Mouse (Mus musculus) intestine, postnatal 0 days (tissue): Measurements from ENCODE around the gene Cd22. TPM values are rescaled to one million over a fixed set of nuclear protein-coding genes. Genes with fewer than 3 reads are reported as not detected.

ENCODE experiments used
- ATAC-seq: fragments of 200-750 bp; cut with Nextera tagmentation; 2 replicates; pipeline ENCODE4 v1.8.0; 2017; ENCODE audit warnings: mild to moderate bottlenecking, moderate TSS enrichment, moderate library complexity
- H3K27ac ChIP-seq: fragments of 300-500 bp; sonication (generic); 2 replicates; pipeline ENCODE4 v1.5.1; 2014; ENCODE audit warnings: mild to moderate bottlenecking, low read depth, low read length, moderate library complexity
- H3K27me3 ChIP-seq: fragments of 300-500 bp; sonication (generic); replicated peaks from 2 replicates; pipeline ENCODE4 v1.6.1; 2014; ENCODE audit warnings: low read length, mixed read lengths; ENCODE audit not compliant: control insufficient read depth, insufficient read depth
- H3K36me3 ChIP-seq: fragments of 300-500 bp; sonication (generic); 2 replicates; pipeline ENCODE4 v1.6.1; 2014; ENCODE audit warnings: mild to moderate bottlenecking, moderate library complexity; ENCODE audit not compliant: control insufficient read depth, insufficient read depth
- H3K4me1 ChIP-seq: fragments of 300-500 bp; sonication (generic); replicated peaks from 2 replicates; pipeline ENCODE4 v1.6.1; 2014; ENCODE audit warnings: antibody characterized with exemption, low read length, mixed read lengths; ENCODE audit not compliant: control insufficient read depth, insufficient read depth
- H3K4me2 ChIP-seq: fragments of 300-500 bp; sonication (generic); replicated peaks from 2 replicates; pipeline ENCODE4 v1.6.1; 2014; ENCODE audit warnings: low read depth, mild to moderate bottlenecking, moderate library complexity
- H3K4me3 ChIP-seq: fragments of 300-500 bp; sonication (generic); 2 replicates; pipeline ENCODE4 v1.5.1; 2014; ENCODE audit warnings: low read depth, low read length
- H3K9ac ChIP-seq: fragments of 300-500 bp; sonication (generic); 2 replicates; pipeline ENCODE4 v1.6.1; 2014; ENCODE audit warnings: mild to moderate bottlenecking, low read depth, low read length
- H3K9me3 ChIP-seq: fragments of 300-500 bp; sonication (generic); 2 replicates; pipeline ENCODE4 v1.6.1; 2016; ENCODE audit warnings: mixed run types; ENCODE audit not compliant: control insufficient read depth
- CTCF ChIP-seq: sonication (generic); IDR thresholded peaks from 2 replicates; pipeline ENCODE4 v1.5.1; 2016; ENCODE audit warnings: low read depth, mild to moderate bottlenecking, control low read depth, antibody characterized with exemption, moderate library complexity
- WGBS: fragments of 180-500 bp; shearing (Covaris S2); extraction: QIAGEN DNeasy Blood & Tissue Kit; methylation state at CpG from one replicate; pipeline ENCODE4 v1.1.7; 2014; 5-methylcytosine and 5-hydroxymethylcytosine counted together
- polyA plus RNA-seq: library from polyadenylated mRNA; unstranded; fragments of >200 nt; fragmentation: Nextera tagmentation; extraction: Ambion mirVana; gene quantifications from 2 replicates; pipeline ENCODE4 v1.2.1, GENCODE M21; 2015

The Cd22 gene
- polyA plus RNA-seq, 1 experiment from 2014 or later: 0.27 TPM

GRCm38 (mm10) chr7:30820854-30821445, 59.2 kb downstream of the Cd22 start:
- ATAC-seq: no peak
- peak overlapping the region; percentile 24; the same call in 1 of the 2 replicates for H3K4me2 ChIP-seq
- no peaks in the 10 kb centered on the region for H3K9me3 ChIP-seq

GRCm38 (mm10) chr7:30820131-30820530, 60.0 kb downstream of the Cd22 start:
- Histone ChIP-seq H3K4me3 (no peak overlapping the region), H3K4me1 (no peaks in the 10 kb centered on the region), H3K9ac (no peak overlapping the region), H3K36me3 (no peaks in the 10 kb centered on the region), H3K4me2 (peak overlapping the region; percentile 24; the same call in 1 of the 2 replicates), H3K9me3 (no peaks in the 10 kb centered on the region), H3K27ac (no peak overlapping the region), H3K27me3 (no peaks in the 10 kb centered on the region)
- ATAC-seq: peak; percentile 14; the same call in 1 of the 2 replicates
- no peak for TF ChIP-seq CTCF
- WGBS: 32% methylated on average over 6 of the region's 6 CpGs

More at GRCm38 (mm10) chr7:30820854-30821445, 59.2 kb downstream of the Cd22 start:
- 46% methylated on average over 7 of the region's 7 CpGs for WGBS
- H3K9ac ChIP-seq: no peak overlapping the region
- no peaks in the 10 kb centered on the region for H3K27me3 ChIP-seq
- TF ChIP-seq CTCF: no peak
- no peaks in the 10 kb centered on the region for H3K4me1 ChIP-seq
- no peak overlapping the region for H3K27ac ChIP-seq
- no peak overlapping the region for H3K4me3 ChIP-seq
- no peaks in the 10 kb centered on the region for H3K36me3 ChIP-seq

Other genes with a start within 250 kb of the Cd22 start
- gene Etv2, start 244.5 kb downstream of the Cd22 start, polyA plus RNA-seq: not detected in 2 replicates
- gene Rbm42, start 230.0 kb downstream of the Cd22 start, polyA plus RNA-seq: 87.8 and 88.9 TPM in 2 replicates
- 38.3 and 38.7 TPM in 2 replicates for gene Haus5, start 215.3 kb downstream of the Cd22 start, polyA plus RNA-seq
- gene Pmis2, start 208.7 kb downstream of the Cd22 start, polyA plus RNA-seq: not detected in 2 replicates
- gene 2200002J24Rik, start 181.4 kb downstream of the Cd22 start, polyA plus RNA-seq: 4.6 and 6.0 TPM in 2 replicates
- 0.35 and 0.80 TPM in 2 replicates for gene Atp4a, start 168.1 kb downstream of the Cd22 start, polyA plus RNA-seq
- 158 and 161 TPM in 2 replicates for gene Tmem147, start 150.8 kb downstream of the Cd22 start, polyA plus RNA-seq
- gene Gapdhs, start 136.7 kb downstream of the Cd22 start, polyA plus RNA-seq: not detected in 2 replicates
- 2.7 and 2.9 TPM in 2 replicates for gene Sbsn, start 128.9 kb downstream of the Cd22 start, polyA plus RNA-seq
- 27.8 and 28.2 TPM in 2 replicates for gene Dmkn, start 116.6 kb downstream of the Cd22 start, polyA plus RNA-seq
- gene Krtdap, start 92.4 kb downstream of the Cd22 start, polyA plus RNA-seq: 4.1 and 4.8 TPM in 2 replicates
- gene Ffar2, start 56.6 kb downstream of the Cd22 start, polyA plus RNA-seq: 12.5 and 12.6 TPM in 2 replicates
- 0.21 and 0.47 TPM in 2 replicates for gene Ffar3, start 24.2 kb downstream of the Cd22 start, polyA plus RNA-seq
- gene Ffar1, start 18.8 kb downstream of the Cd22 start, polyA plus RNA-seq: 0.13 and 0.21 TPM in 2 replicates
- gene Mag, start 34.5 kb upstream of the Cd22 start, polyA plus RNA-seq: 0.18 and 0.31 TPM in 2 replicates
- not detected in 2 replicates for gene Hamp2, start 44.3 kb upstream of the Cd22 start, polyA plus RNA-seq
- gene Hamp, start 63.7 kb upstream of the Cd22 start, polyA plus RNA-seq: 0.43 TPM in 1 of 2 replicates, not detected in the other
- 13.3 and 15.0 TPM in 2 replicates for gene Usf2, start 76.5 kb upstream of the Cd22 start, polyA plus RNA-seq
- 110 and 118 TPM in 2 replicates for gene Lsr, start 93.1 kb upstream of the Cd22 start, polyA plus RNA-seq
- gene Fam187b, start 93.4 kb upstream of the Cd22 start, polyA plus RNA-seq: 10.4 and 12.0 TPM in 2 replicates
- 18.2 and 19.3 TPM in 2 replicates for gene Fxyd5, start 162.1 kb upstream of the Cd22 start, polyA plus RNA-seq
- 15.2 and 16.2 TPM in 2 replicates for gene Fxyd7, start 171.1 kb upstream of the Cd22 start, polyA plus RNA-seq
- 78.9 and 83.1 TPM in 2 replicates for gene Fxyd1, start 176.9 kb upstream of the Cd22 start, polyA plus RNA-seq
- gene Lgi4, start 179.0 kb upstream of the Cd22 start, polyA plus RNA-seq: 0.70 and 0.78 TPM in 2 replicates
- 40.4 and 48.0 TPM in 2 replicates for gene Fxyd3, start 196.4 kb upstream of the Cd22 start, polyA plus RNA-seq
- gene Hpn, start 234.9 kb upstream of the Cd22 start, polyA plus RNA-seq: 21.2 and 28.3 TPM in 2 replicates
- 2.7 and 3.3 TPM in 2 replicates for gene Scn1b, start 246.7 kb upstream of the Cd22 start, polyA plus RNA-seq